Mouse (Mus musculus) midbrain, embryonic 12.5 days (tissue): ENCODE results near the gene Kcnh4. TPM values are rescaled to one million over a fixed set of nuclear protein-coding genes. Genes with fewer than 3 reads are reported as not detected.

Experiments used
- ATAC-seq: fragments of 200-750 bp; cut with Nextera tagmentation; 2 replicates; pipeline ENCODE4 v1.8.0; 2017; ENCODE audit warnings: low read depth, moderate TSS enrichment, moderate library complexity; ENCODE audit not compliant: low FRiP score
- H3K27ac ChIP-seq: fragments of 300-500 bp; sonication (generic); replicated peaks from 2 replicates; pipeline ENCODE4 v1.5.1; 2016; ENCODE audit warnings: mild to moderate bottlenecking
- H3K27me3 ChIP-seq: fragments of 300-500 bp; sonication (generic); 2 replicates; pipeline ENCODE4 v1.6.1; 2016; ENCODE audit warnings: mild to moderate bottlenecking
- H3K36me3 ChIP-seq: fragments of 300-500 bp; sonication (generic); 2 replicates; pipeline ENCODE4 v1.6.1; 2016
- H3K4me1 ChIP-seq: fragments of 300-500 bp; sonication (generic); 2 replicates; pipeline ENCODE4 v1.6.1; 2016
- H3K4me2 ChIP-seq: fragments of 300-500 bp; sonication (generic); replicated peaks from 2 replicates; pipeline ENCODE4 v1.6.1; 2016; ENCODE audit warnings: mild to moderate bottlenecking, moderate library complexity
- H3K4me3 ChIP-seq: fragments of 300-500 bp; sonication (generic); 2 replicates; pipeline ENCODE4 v1.5.1; 2016; ENCODE audit warnings: mild to moderate bottlenecking
- H3K9ac ChIP-seq: fragments of 300-500 bp; sonication (generic); replicated peaks from 2 replicates; pipeline ENCODE4 v1.6.1; 2016; ENCODE audit warnings: mild to moderate bottlenecking, moderate library complexity
- H3K9me3 ChIP-seq: fragments of 300-500 bp; sonication (generic); 2 replicates; pipeline ENCODE4 v1.6.1; 2016; ENCODE audit warnings: mild to moderate bottlenecking
- WGBS: fragments of 180-500 bp; shearing (Covaris S2); methylation state at CpG from one replicate; pipeline ENCODE4 v1.1.7; 2016; 5-methylcytosine and 5-hydroxymethylcytosine counted together
- polyA plus RNA-seq: library from polyadenylated mRNA; unstranded; fragments of >200 nt; fragmentation: Nextera tagmentation; extraction: Ambion mirVana; gene quantifications from 2 replicates; pipeline ENCODE4 v1.2.1, GENCODE M21; 2016

Gene Kcnh4
- polyA plus RNA-seq, 1 experiment from 2014 or later: 6.1 TPM

GRCm38 (mm10) chr11:100724919-100725512, 34.7 kb downstream of the Kcnh4 start:
- Histone ChIP-seq H3K9ac (no peak overlapping the region), H3K4me2 (no peak overlapping the region), H3K4me3 (no peak overlapping the region), H3K27me3 (no peaks in the 10 kb centered on the region), H3K9me3 (no peaks in the 10 kb centered on the region), H3K36me3 (peaks cover 14% of the 10 kb centered on the region), H3K27ac (no peak overlapping the region; the same call in 1 of the 2 replicates), H3K4me1 (peaks cover 17% of the 10 kb centered on the region)
- no peak for ATAC-seq
- 55% methylated on average over 5 of the region's 5 CpGs for WGBS

- H3K9me3 ChIP-seq: no peaks in the 10 kb centered on the region
Measured at GRCm38 (mm10) chr11:100722493-100723028, 37.2 kb downstream of the Kcnh4 start.

GRCm38 (mm10) chr11:100721776-100722492, 37.8 kb downstream of the Kcnh4 start:
- no peak overlapping the region; the same call in 1 of the 2 replicates for H3K27ac ChIP-seq
- H3K9ac ChIP-seq: no peak overlapping the region
- WGBS: 75% methylated on average over 8 of the region's 8 CpGs

More at GRCm38 (mm10) chr11:100722493-100723028, 37.2 kb downstream of the Kcnh4 start:
- Histone ChIP-seq H3K4me1 (peaks cover 17% of the 10 kb centered on the region), H3K9ac (no peak overlapping the region), H3K4me3 (no peak overlapping the region), H3K36me3 (peaks cover 23% of the 10 kb centered on the region), H3K4me2 (no peak overlapping the region), H3K27ac (no peak overlapping the region), H3K27me3 (no peaks in the 10 kb centered on the region)
- WGBS: 68% methylated on average over 2 of the region's 2 CpGs
- no peak for ATAC-seq

GRCm38 (mm10) chr11:100721254-100721653, 38.5 kb downstream of the Kcnh4 start:
- no peak for ATAC-seq
- no peak overlapping the region for H3K27ac ChIP-seq
- H3K4me3 ChIP-seq: no peak overlapping the region
- no peak overlapping the region for H3K9ac ChIP-seq
- H3K4me1 ChIP-seq: peaks cover 17% of the 10 kb centered on the region
- peaks cover 35% of the 10 kb centered on the region for H3K36me3 ChIP-seq
- 66% methylated on average over 4 of the region's 4 CpGs for WGBS
- H3K27me3 ChIP-seq: no peaks in the 10 kb centered on the region
- H3K9me3 ChIP-seq: no peaks in the 10 kb centered on the region
- no peak overlapping the region for H3K4me2 ChIP-seq

More at GRCm38 (mm10) chr11:100721776-100722492, 37.8 kb downstream of the Kcnh4 start:
- Histone ChIP-seq H3K9me3 (no peaks in the 10 kb centered on the region), H3K36me3 (peaks cover 28% of the 10 kb centered on the region), H3K4me1 (peaks cover 17% of the 10 kb centered on the region), H3K4me3 (no peak overlapping the region), H3K4me2 (no peak overlapping the region), H3K27me3 (no peaks in the 10 kb centered on the region)
- no peak for ATAC-seq

GRCm38 (mm10) chr11:100720345-100720744, 39.4 kb downstream of the Kcnh4 start:
- peaks cover 44% of the 10 kb centered on the region for H3K36me3 ChIP-seq
- WGBS: 87% methylated on average over 5 of the region's 5 CpGs

DNA sequence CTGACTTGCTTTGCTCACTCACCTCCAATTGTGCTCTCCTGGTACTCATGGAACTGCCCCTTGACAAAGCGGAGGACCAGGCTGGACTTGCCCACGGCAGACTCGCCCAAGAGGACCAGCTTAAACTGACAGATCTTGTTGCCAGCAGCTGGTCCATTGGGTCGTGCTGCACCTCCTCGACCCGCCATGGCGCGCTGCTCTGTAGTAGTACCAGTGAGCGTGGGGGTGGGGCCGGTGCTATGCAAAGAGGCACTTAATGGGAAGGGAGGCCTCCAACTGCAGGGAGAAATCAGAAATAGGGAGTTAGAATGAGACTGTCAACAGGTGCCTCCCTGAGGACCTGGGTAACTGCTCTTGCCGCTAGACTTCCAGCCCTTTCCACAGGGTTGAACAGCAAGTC, 39.8 kb downstream of the Kcnh4 start:
- H3K4me2 ChIP-seq: no peak overlapping the region
- peaks cover 19% of the 10 kb centered on the region for H3K4me1 ChIP-seq
- H3K9ac ChIP-seq: no peak overlapping the region
- H3K9me3 ChIP-seq: no peaks in the 10 kb centered on the region
- WGBS: 84% methylated on average over 11 of the region's 11 CpGs
- H3K4me3 ChIP-seq: no peak overlapping the region
- ATAC-seq: no peak
- H3K27ac ChIP-seq: no peak overlapping the region
- H3K27me3 ChIP-seq: no peaks in the 10 kb centered on the region
- H3K36me3 ChIP-seq: peaks cover 44% of the 10 kb centered on the region

More at GRCm38 (mm10) chr11:100720345-100720744, 39.4 kb downstream of the Kcnh4 start:
- no peak for ATAC-seq
- Histone ChIP-seq H3K27me3 (no peaks in the 10 kb centered on the region), H3K4me1 (peaks cover 17% of the 10 kb centered on the region), H3K4me3 (no peak overlapping the region), H3K9me3 (no peaks in the 10 kb centered on the region), H3K4me2 (no peak overlapping the region), H3K27ac (no peak overlapping the region), H3K9ac (no peak overlapping the region)

- WGBS: 81% methylated on average over 3 of the region's 3 CpGs
- H3K4me3 ChIP-seq: no peak overlapping the region
- peaks cover 44% of the 10 kb centered on the region for H3K36me3 ChIP-seq
- H3K27ac ChIP-seq: no peak overlapping the region
- H3K9ac ChIP-seq: no peak overlapping the region
- H3K4me1 ChIP-seq: peaks cover 24% of the 10 kb centered on the region
- no peak overlapping the region for H3K4me2 ChIP-seq
- ATAC-seq: no peak
- H3K27me3 ChIP-seq: 0 out of 2 replicates have a peak, but pooled peaks cover 1% of the 10 kb centered on the region
- H3K9me3 ChIP-seq: no peaks in the 10 kb centered on the region
Measured at GRCm38 (mm10) chr11:100719312-100719711, 40.4 kb downstream of the Kcnh4 start.

DNA sequence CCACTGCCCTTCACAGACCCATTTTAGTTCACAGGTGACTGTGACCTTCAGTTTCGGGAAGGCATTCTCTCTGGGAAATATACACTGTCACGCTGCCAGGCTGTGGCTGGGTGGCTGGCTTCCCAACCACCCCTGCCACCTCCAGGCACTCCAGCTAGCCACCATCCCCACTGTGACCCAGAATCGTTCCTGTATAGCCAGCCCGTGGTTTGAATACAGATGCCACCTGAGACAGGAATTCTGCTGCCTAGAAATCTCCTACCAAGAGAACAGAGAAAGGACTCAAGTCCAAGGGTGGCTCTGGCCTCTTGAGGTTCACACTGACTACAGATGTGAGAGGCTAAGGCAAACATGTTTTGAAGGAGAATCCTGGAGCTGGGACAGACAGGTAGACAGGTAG, 40.9 kb downstream of the Kcnh4 start:
- Histone ChIP-seq H3K36me3 (peaks cover 44% of the 10 kb centered on the region), H3K27me3 (0 out of 2 replicates have a peak, but pooled peaks cover 3% of the 10 kb centered on the region), H3K4me1 (peaks cover 29% of the 10 kb centered on the region), H3K9me3 (no peaks in the 10 kb centered on the region), H3K4me3 (no peak overlapping the region), H3K9ac (no peak overlapping the region), H3K4me2 (no peak overlapping the region), H3K27ac (no peak overlapping the region)
- ATAC-seq: no peak
- 84% methylated on average over 4 of the region's 4 CpGs for WGBS

DNA sequence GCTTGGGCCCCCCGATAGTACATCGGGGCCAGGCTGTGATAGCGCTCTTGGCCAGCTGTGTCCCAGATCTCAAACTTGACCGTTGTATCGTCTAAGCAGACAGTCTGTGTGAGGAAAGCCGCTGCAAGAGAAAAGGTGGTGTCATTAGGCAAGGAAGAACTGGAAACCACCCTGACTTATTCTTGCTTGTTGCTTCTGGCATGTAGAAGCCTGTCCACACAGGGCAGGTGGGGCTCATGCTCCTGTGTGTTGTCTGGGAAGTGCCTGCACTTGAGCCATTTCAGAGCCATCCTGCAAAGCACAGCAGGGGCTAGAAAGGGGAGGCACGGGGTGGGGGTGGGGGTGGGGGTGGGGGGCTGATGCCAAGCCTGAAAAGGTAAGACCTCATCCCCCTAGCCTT, 41.3 kb downstream of the Kcnh4 start:
- H3K27ac ChIP-seq: no peak overlapping the region
- H3K9me3 ChIP-seq: no peaks in the 10 kb centered on the region
- no peak overlapping the region for H3K9ac ChIP-seq
- 96% methylated on average over 7 of the region's 7 CpGs for WGBS
- peaks cover 33% of the 10 kb centered on the region for H3K4me1 ChIP-seq
- H3K27me3 ChIP-seq: 0 out of 2 replicates have a peak, but pooled peaks cover 3% of the 10 kb centered on the region
- no peak overlapping the region for H3K4me2 ChIP-seq
- H3K4me3 ChIP-seq: no peak overlapping the region
- H3K36me3 ChIP-seq: peaks cover 44% of the 10 kb centered on the region
- ATAC-seq: no peak

DNA sequence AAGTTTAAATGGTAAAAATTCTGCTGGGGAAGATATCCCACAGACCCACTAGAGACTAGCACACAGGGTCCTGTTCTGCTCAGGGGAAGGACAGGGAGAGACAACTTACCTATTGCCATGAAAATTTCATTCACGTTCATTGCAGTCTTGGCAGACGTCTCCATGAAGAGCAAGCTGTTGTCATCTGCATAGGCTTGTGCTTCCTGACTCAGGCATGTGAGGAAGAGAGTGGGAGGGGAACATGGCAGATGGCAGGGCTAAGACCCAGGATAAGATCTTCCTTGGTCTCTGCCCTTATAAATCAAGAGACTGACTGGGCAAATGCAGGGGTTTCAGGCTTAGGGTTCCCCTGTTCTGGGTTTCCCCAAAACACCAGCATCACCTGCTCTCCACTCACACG, 43.1 kb downstream of the Kcnh4 start:
- Histone ChIP-seq H3K27ac (no peak overlapping the region), H3K9ac (no peak overlapping the region), H3K4me3 (no peak overlapping the region), H3K4me2 (no peak overlapping the region), H3K27me3 (0 out of 2 replicates have a peak, but pooled peaks cover 3% of the 10 kb centered on the region), H3K9me3 (no peaks in the 10 kb centered on the region), H3K4me1 (peaks cover 36% of the 10 kb centered on the region), H3K36me3 (peaks cover 44% of the 10 kb centered on the region)
- no peak for ATAC-seq
- 85% methylated on average over 3 of the region's 3 CpGs for WGBS

DNA sequence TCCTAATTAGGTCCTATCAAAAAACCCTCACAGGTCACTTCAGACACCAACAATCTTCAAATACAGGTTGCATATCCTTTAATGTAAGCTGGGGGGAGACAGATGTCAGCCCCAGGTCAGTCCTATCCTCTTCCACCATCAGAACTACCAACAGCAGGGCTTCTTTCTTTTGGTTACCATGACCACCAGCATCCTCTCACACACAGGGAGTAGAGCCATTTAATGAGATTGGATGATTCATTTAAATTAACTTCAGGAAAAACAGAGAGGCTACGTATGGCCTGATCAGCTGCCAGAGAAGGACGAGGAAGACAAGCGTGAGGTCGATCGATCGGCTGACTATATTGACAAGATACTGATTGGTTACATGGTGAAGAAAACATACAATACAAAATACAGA, 44.8 kb downstream of the Kcnh4 start:
- 74% methylated on average over 6 of the region's 6 CpGs for WGBS
- no peak overlapping the region for H3K27ac ChIP-seq
- no peaks in the 10 kb centered on the region for H3K9me3 ChIP-seq
- peaks cover 36% of the 10 kb centered on the region for H3K4me1 ChIP-seq
- H3K4me2 ChIP-seq: no peak overlapping the region
- H3K9ac ChIP-seq: no peak overlapping the region
- no peak overlapping the region for H3K4me3 ChIP-seq
- ATAC-seq: no peak
- 0 out of 2 replicates have a peak, but pooled peaks cover 3% of the 10 kb centered on the region for H3K27me3 ChIP-seq
- peaks cover 53% of the 10 kb centered on the region for H3K36me3 ChIP-seq

GRCm38 (mm10) chr11:100714534-100714915, 45.2 kb downstream of the Kcnh4 start:
- Histone ChIP-seq H3K27me3 (0 out of 2 replicates have a peak, but pooled peaks cover 3% of the 10 kb centered on the region), H3K9me3 (no peaks in the 10 kb centered on the region), H3K4me3 (no peak overlapping the region), H3K36me3 (peaks cover 54% of the 10 kb centered on the region), H3K4me2 (peak overlapping the region; percentile 41), H3K4me1 (peaks cover 36% of the 10 kb centered on the region), H3K9ac (no peak overlapping the region), H3K27ac (no peak overlapping the region)
- ATAC-seq: no peak
- 55% methylated on average over 6 of the region's 6 CpGs for WGBS
